Mouse (Mus musculus) testis, adult 2 months (tissue): ENCODE results near the gene Il10rb.

Experiments used
- CTCF ChIP-seq: fragments of 200-500 bp; IDR thresholded peaks from 2 replicates; pipeline ENCODE4 v1.5.1; 2012; ENCODE audit warnings: low read depth, mild to moderate bottlenecking, inconsistent platforms, low read length, moderate library complexity; ENCODE audit not compliant: control insufficient read depth, insufficient read depth, insufficient replicate concordance
- POLR2A ChIP-seq: fragments of 200-500 bp; IDR thresholded peaks from 2 replicates; pipeline ENCODE4 v1.6.1; 2012; ENCODE audit warnings: low read depth, mild to moderate bottlenecking, inconsistent platforms, low read length, moderate library complexity; ENCODE audit not compliant: control insufficient read depth

DNA sequence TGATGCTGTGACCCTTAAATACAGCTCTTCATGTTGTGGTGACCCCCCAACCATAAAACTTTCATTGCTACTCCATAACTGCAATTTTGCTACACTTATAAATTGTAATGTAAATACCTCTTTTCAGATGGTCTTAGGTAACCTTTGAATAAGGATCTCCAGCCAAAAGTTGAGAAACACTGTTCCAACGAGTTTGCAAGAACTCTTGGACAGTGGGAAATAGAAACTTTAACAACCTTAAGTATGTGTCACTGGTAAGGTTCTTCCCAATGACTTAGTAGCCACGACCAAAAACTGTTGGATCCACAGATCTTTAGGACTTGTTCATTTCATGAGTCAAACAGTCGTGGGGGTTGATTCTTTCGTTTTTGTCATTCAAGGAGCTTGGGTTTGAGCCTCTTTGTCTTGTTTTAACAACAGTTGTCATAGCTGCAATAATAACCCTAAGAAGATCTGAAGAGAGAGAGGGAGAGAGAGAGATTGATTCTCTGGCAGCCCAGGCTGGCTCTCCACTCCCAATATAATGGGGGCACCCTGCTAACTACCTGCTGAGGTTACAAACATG, 58.0 kb downstream of the Il10rb start:
- TF ChIP-seq CTCF (no peak), POLR2A (no peak)
